Mouse (Mus musculus) right cerebral cortex, postnatal 4 days (tissue): ENCODE results near the gene St3gal5.
"Not testable (repeated sequence)": the region's sequence is repeated elsewhere in the genome, so short reads cannot be mapped to it uniquely, and the experiment has no call there.

Experiments
- DNase-seq: peaks from one replicate; pipeline ENCODE4 v3.0.0-alpha.2; 2022

St3gal5 gene

GRCm38 (mm10) chr6:72136016-72136415 lies 38.6 kb downstream of the St3gal5 start:
- no peak for DNase-seq

- no peak for DNase-seq
These were observed 39.2 kb downstream of the St3gal5 start for GRCm38 (mm10) chr6:72136543-72136942.

GRCm38 (mm10) chr6:72139508-72140193 lies 42.3 kb downstream of the St3gal5 start:
- no peak for DNase-seq

GRCm38 (mm10) chr6:72140371-72140770 lies 43.0 kb downstream of the St3gal5 start:
- DNase-seq, result no peak

- DNase-seq, result no peak
These were observed 43.8 kb downstream of the St3gal5 start for GRCm38 (mm10) chr6:72141191-72141590.

- no peak for DNase-seq
These were observed 45.2 kb downstream of the St3gal5 start for GRCm38 (mm10) chr6:72142561-72142960.

GRCm38 (mm10) chr6:72144353-72144752 lies 47.0 kb downstream of the St3gal5 start:
- no peak for DNase-seq

GRCm38 (mm10) chr6:72146803-72147202 lies 49.4 kb downstream of the St3gal5 start:
- no peak for DNase-seq

- DNase-seq, result no peak
These were observed 51.3 kb downstream of the St3gal5 start for GRCm38 (mm10) chr6:72148721-72149120.

- DNase-seq, result no peak
These were observed 52.4 kb downstream of the St3gal5 start for GRCm38 (mm10) chr6:72149797-72150196.

GRCm38 (mm10) chr6:72152707-72153106 lies 55.3 kb downstream of the St3gal5 start:
- no peak for DNase-seq

- DNase-seq, result no peak
These were observed 56.1 kb downstream of the St3gal5 start for GRCm38 (mm10) chr6:72153455-72153854.

- DNase-seq, result not testable (repeated sequence)
These were observed 56.6 kb downstream of the St3gal5 start for GRCm38 (mm10) chr6:72154008-72154407.

GRCm38 (mm10) chr6:72154938-72155531 lies 57.6 kb downstream of the St3gal5 start:
- no peak for DNase-seq

GRCm38 (mm10) chr6:72155649-72156048 lies 58.3 kb downstream of the St3gal5 start:
- no peak for DNase-seq

GRCm38 (mm10) chr6:72158966-72159764 lies 61.8 kb downstream of the St3gal5 start:
- DNase-seq, result no peak

- no peak for DNase-seq
These were observed 62.5 kb downstream of the St3gal5 start for GRCm38 (mm10) chr6:72159861-72160395.

GRCm38 (mm10) chr6:72160991-72161390 lies 63.6 kb downstream of the St3gal5 start:
- DNase-seq, result no peak

GRCm38 (mm10) chr6:72161751-72162150 lies 64.4 kb downstream of the St3gal5 start:
- DNase-seq, result no peak

GRCm38 (mm10) chr6:72162155-72162890 lies 64.9 kb downstream of the St3gal5 start:
- no peak for DNase-seq

- DNase-seq, result peak; percentile 95
These were observed 67.2 kb downstream of the St3gal5 start for GRCm38 (mm10) chr6:72164321-72165275.

- DNase-seq, result no peak
These were observed 68.5 kb downstream of the St3gal5 start for GRCm38 (mm10) chr6:72165907-72166306.
